Mouse (Mus musculus): Measurements from ENCODE around the gene Pask. TPM values are rescaled to one million over a fixed set of nuclear protein-coding genes. Genes with fewer than 3 reads are reported as not detected.

Pask gene
- polyA plus RNA-seq (2014; fragmentation: Nextera tagmentation; extraction: Ambion mirVana), result 19.7 and 20.1 TPM in 2 replicates

GRCm38 (mm10) chr1:93342648-93343503, at the start of gene Pask, which contains the start of gene Ppp1r7:
Gene Pask (minus strand): TSS chr1:93343482.
Gene Ppp1r7 (plus strand): TSS chr1:93342854.
- ATAC-seq (replicated peaks; ENCODE audit: insufficient number of reproducible peaks, low FRiP score, low TSS enrichment, low read depth), result peak; percentile 92
- DNase-seq (ENCODE audit: low spot score), result peak; percentile 99
- Histone ChIP-seq H3K4me1 (ENCODE audit: control insufficient read depth, insufficient read depth, low read length) (peaks cover 3% of the 10 kb centered on the region), H3K36me3 (replicated peaks; ENCODE audit: control insufficient read depth, insufficient read depth, low read depth, low read length) (peaks cover 2% of the 10 kb centered on the region), H3K4me3 (ENCODE audit: low read depth, low read length) (peak within 1 kb of the TSS; percentile 87), H3K4me2 (ENCODE audit: low read depth, low read length) (peak within 1 kb of the TSS; percentile 69), H3K27ac (replicated peaks; ENCODE audit: low read depth, low read length) (peak within 1 kb of the TSS; percentile 72), H3K27me3 (ENCODE audit: control insufficient read depth, insufficient read depth, low read length) (no peaks in the 10 kb centered on the region), H3K9ac (replicated peaks; ENCODE audit: low read length) (peak within 1 kb of the TSS; percentile 82), H3K9me3 (replicated peaks; ENCODE audit: control insufficient read depth, low read length) (no peaks in the 10 kb centered on the region)
- WGBS, result under 1% methylated on average over 63 of the region's 63 CpGs

DNA sequence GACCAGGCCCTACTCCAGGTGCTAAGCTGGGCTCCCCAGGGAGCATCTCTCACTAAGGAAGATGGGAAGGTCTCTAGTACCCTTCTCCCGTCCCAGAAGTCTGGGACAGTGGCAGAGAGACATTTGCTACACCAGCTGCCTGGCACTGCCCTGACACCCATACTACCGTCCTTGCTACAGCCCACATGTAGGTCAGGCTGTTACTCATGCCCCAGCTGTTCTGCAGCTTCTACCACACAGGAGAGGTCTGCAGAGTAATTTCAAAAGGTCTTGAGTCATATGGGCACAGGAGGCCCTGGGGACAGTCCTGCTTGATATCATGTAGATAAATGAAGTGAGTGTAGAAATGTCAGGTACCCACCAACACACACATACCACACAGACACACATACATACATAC, 45.6 kb upstream of the Pask start:
- Histone ChIP-seq H3K27me3 (ENCODE audit: control insufficient read depth, insufficient read depth, low read length) (no peaks in the 10 kb centered on the region), H3K27ac (replicated peaks; ENCODE audit: low read depth, low read length) (no peak overlapping the region), H3K9me3 (replicated peaks; ENCODE audit: control insufficient read depth, low read length) (no peaks in the 10 kb centered on the region), H3K9ac (replicated peaks; ENCODE audit: low read length) (no peak overlapping the region), H3K4me3 (ENCODE audit: low read depth, low read length) (no peak overlapping the region), H3K36me3 (replicated peaks; ENCODE audit: control insufficient read depth, insufficient read depth, low read depth, low read length) (no peaks in the 10 kb centered on the region), H3K4me2 (ENCODE audit: low read depth, low read length) (no peak overlapping the region), H3K4me1 (ENCODE audit: control insufficient read depth, insufficient read depth, low read length) (no peaks in the 10 kb centered on the region)
- DNase-seq (ENCODE audit: low spot score) (no peak), ATAC-seq (replicated peaks; ENCODE audit: insufficient number of reproducible peaks, low FRiP score, low TSS enrichment, low read depth) (no peak)
- 66% methylated on average over 2 of the region's 2 CpGs for WGBS

DNA sequence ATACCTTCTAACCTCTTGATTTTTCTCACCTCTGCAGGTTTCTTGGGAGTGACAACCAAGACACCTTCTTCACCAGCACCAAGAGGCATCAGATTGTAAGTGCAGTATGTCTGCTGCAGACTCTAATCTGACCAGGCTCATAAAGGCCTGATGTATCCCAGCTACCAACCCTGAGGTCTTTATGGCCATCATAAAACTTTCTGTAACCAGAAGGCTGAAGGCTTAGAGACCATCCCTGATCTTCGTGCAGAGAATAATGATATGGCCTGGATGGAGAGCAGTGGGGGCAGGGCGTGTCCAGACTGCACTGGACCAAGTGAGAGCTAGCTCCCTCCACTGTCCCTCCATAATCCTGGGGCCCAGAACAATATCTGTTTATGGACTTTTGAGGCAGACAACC, 43.9 kb upstream of the Pask start:
- ATAC-seq (replicated peaks; ENCODE audit: insufficient number of reproducible peaks, low FRiP score, low TSS enrichment, low read depth), result no peak

DNA sequence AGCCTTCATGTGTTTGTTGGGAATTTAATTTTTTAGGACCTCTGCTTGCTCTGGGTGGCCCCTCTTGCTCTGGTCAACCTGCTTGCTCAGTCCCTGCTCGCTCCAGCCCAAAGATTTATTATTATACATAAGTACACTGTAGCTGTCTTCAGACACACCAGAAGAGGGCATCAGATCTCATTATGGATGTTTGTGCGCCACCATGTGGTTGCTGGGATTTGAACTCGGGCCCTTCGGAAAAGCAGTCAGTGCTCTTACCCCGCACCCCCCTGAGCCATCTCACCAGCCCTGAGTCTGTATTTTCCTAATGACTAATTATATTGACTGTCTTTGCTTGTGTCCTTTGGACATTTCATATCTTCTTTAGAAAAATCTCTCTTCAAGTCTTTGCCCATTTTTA, 35.8 kb upstream of the Pask start:
- Histone ChIP-seq H3K4me1 (ENCODE audit: control insufficient read depth, insufficient read depth, low read length) (no peaks in the 10 kb centered on the region), H3K27ac (replicated peaks; ENCODE audit: low read depth, low read length) (no peak overlapping the region), H3K4me2 (ENCODE audit: low read depth, low read length) (no peak overlapping the region), H3K9me3 (replicated peaks; ENCODE audit: control insufficient read depth, low read length) (no peaks in the 10 kb centered on the region), H3K27me3 (ENCODE audit: control insufficient read depth, insufficient read depth, low read length) (no peaks in the 10 kb centered on the region), H3K4me3 (ENCODE audit: low read depth, low read length) (no peak overlapping the region), H3K36me3 (replicated peaks; ENCODE audit: control insufficient read depth, insufficient read depth, low read depth, low read length) (no peaks in the 10 kb centered on the region), H3K9ac (replicated peaks; ENCODE audit: low read length) (no peak overlapping the region)
- 80% methylated on average over 5 of the region's 5 CpGs for WGBS
- no peak for DNase-seq (ENCODE audit: low spot score)
- ATAC-seq (replicated peaks; ENCODE audit: insufficient number of reproducible peaks, low FRiP score, low TSS enrichment, low read depth), result no peak

More for the DNA sequence above, 43.9 kb upstream of the Pask start:
- no peak overlapping the region for H3K4me2 ChIP-seq (ENCODE audit: low read depth, low read length)
- no peak overlapping the region for H3K27ac ChIP-seq (replicated peaks; ENCODE audit: low read depth, low read length)
- H3K27me3 ChIP-seq (ENCODE audit: control insufficient read depth, insufficient read depth, low read length), result no peaks in the 10 kb centered on the region
- 82% methylated on average over 2 of the region's 2 CpGs for WGBS
- H3K9ac ChIP-seq (replicated peaks; ENCODE audit: low read length), result no peak overlapping the region
- H3K36me3 ChIP-seq (replicated peaks; ENCODE audit: control insufficient read depth, insufficient read depth, low read depth, low read length), result no peaks in the 10 kb centered on the region
- no peak overlapping the region for H3K4me3 ChIP-seq (ENCODE audit: low read depth, low read length)
- no peaks in the 10 kb centered on the region for H3K4me1 ChIP-seq (ENCODE audit: control insufficient read depth, insufficient read depth, low read length)
- no peak for DNase-seq (ENCODE audit: low spot score)
- no peaks in the 10 kb centered on the region for H3K9me3 ChIP-seq (replicated peaks; ENCODE audit: control insufficient read depth, low read length)

GRCm38 (mm10) chr1:93377307-93377706, 34.0 kb upstream of the Pask start:
- no peaks in the 10 kb centered on the region for H3K4me1 ChIP-seq (ENCODE audit: control insufficient read depth, insufficient read depth, low read length)
- no peak overlapping the region for H3K4me3 ChIP-seq (ENCODE audit: low read depth, low read length)
- DNase-seq (ENCODE audit: low spot score), result no peak
- ATAC-seq (replicated peaks; ENCODE audit: insufficient number of reproducible peaks, low FRiP score, low TSS enrichment, low read depth), result no peak
- H3K27ac ChIP-seq (replicated peaks; ENCODE audit: low read depth, low read length), result no peak overlapping the region
- no peak overlapping the region for H3K9ac ChIP-seq (replicated peaks; ENCODE audit: low read length)
- H3K36me3 ChIP-seq (replicated peaks; ENCODE audit: control insufficient read depth, insufficient read depth, low read depth, low read length), result no peaks in the 10 kb centered on the region
- no peak overlapping the region for H3K4me2 ChIP-seq (ENCODE audit: low read depth, low read length)
- H3K9me3 ChIP-seq (replicated peaks; ENCODE audit: control insufficient read depth, low read length), result no peaks in the 10 kb centered on the region
- no peaks in the 10 kb centered on the region for H3K27me3 ChIP-seq (ENCODE audit: control insufficient read depth, insufficient read depth, low read length)
- WGBS, result 73% methylated on average over 5 of the region's 5 CpGs

- Histone ChIP-seq H3K27ac (replicated peaks; ENCODE audit: low read depth, low read length) (no peak within 1 kb of the TSS), H3K27me3 (ENCODE audit: control insufficient read depth, insufficient read depth, low read length) (no peaks in the 10 kb centered on the region), H3K36me3 (replicated peaks; ENCODE audit: control insufficient read depth, insufficient read depth, low read depth, low read length) (no peaks in the 10 kb centered on the region), H3K4me3 (ENCODE audit: low read depth, low read length) (no peak within 1 kb of the TSS), H3K9me3 (replicated peaks; ENCODE audit: control insufficient read depth, low read length) (no peaks in the 10 kb centered on the region), H3K9ac (replicated peaks; ENCODE audit: low read length) (no peak within 1 kb of the TSS), H3K4me2 (ENCODE audit: low read depth, low read length) (no peak within 1 kb of the TSS), H3K4me1 (ENCODE audit: control insufficient read depth, insufficient read depth, low read length) (no peaks in the 10 kb centered on the region)
- DNase-seq (ENCODE audit: low spot score) (no peak), ATAC-seq (replicated peaks; ENCODE audit: insufficient number of reproducible peaks, low FRiP score, low TSS enrichment, low read depth) (no peak)
- WGBS, result 69% methylated on average over 4 of the region's 4 CpGs
Measured at GRCm38 (mm10) chr1:93373665-93374064, 30.4 kb upstream of the Pask start, which contains the start of gene Ano7. Gene Ano7 (plus strand): TSS chr1:93373930.

- Histone ChIP-seq H3K9me3 (replicated peaks; ENCODE audit: control insufficient read depth, low read length) (no peaks in the 10 kb centered on the region), H3K9ac (replicated peaks; ENCODE audit: low read length) (no peak overlapping the region), H3K4me3 (ENCODE audit: low read depth, low read length) (no peak overlapping the region), H3K27me3 (ENCODE audit: control insufficient read depth, insufficient read depth, low read length) (no peaks in the 10 kb centered on the region), H3K36me3 (replicated peaks; ENCODE audit: control insufficient read depth, insufficient read depth, low read depth, low read length) (no peaks in the 10 kb centered on the region), H3K4me1 (ENCODE audit: control insufficient read depth, insufficient read depth, low read length) (no peaks in the 10 kb centered on the region), H3K27ac (replicated peaks; ENCODE audit: low read depth, low read length) (no peak overlapping the region), H3K4me2 (ENCODE audit: low read depth, low read length) (no peak overlapping the region)
- no peak for ATAC-seq (replicated peaks; ENCODE audit: insufficient number of reproducible peaks, low FRiP score, low TSS enrichment, low read depth)
- 98% methylated on average over 6 of the region's 6 CpGs for WGBS
- no peak for DNase-seq (ENCODE audit: low spot score)
Measured at GRCm38 (mm10) chr1:93365641-93366040, 22.4 kb upstream of the Pask start.

- no peak for DNase-seq (ENCODE audit: low spot score)
- no peak for ATAC-seq (replicated peaks; ENCODE audit: insufficient number of reproducible peaks, low FRiP score, low TSS enrichment, low read depth)
Measured at GRCm38 (mm10) chr1:93362661-93363060, 19.4 kb upstream of the Pask start.

More at GRCm38 (mm10) chr1:93362661-93363060, 19.4 kb upstream of the Pask start:
- H3K4me3 ChIP-seq (ENCODE audit: low read depth, low read length), result no peak overlapping the region
- no peaks in the 10 kb centered on the region for H3K27me3 ChIP-seq (ENCODE audit: control insufficient read depth, insufficient read depth, low read length)
- H3K27ac ChIP-seq (replicated peaks; ENCODE audit: low read depth, low read length), result no peak overlapping the region
- WGBS, result 84% methylated on average over 4 of the region's 4 CpGs
- H3K4me1 ChIP-seq (ENCODE audit: control insufficient read depth, insufficient read depth, low read length), result no peaks in the 10 kb centered on the region
- H3K36me3 ChIP-seq (replicated peaks; ENCODE audit: control insufficient read depth, insufficient read depth, low read depth, low read length), result peaks cover 4% of the 10 kb centered on the region
- no peaks in the 10 kb centered on the region for H3K9me3 ChIP-seq (replicated peaks; ENCODE audit: control insufficient read depth, low read length)
- H3K4me2 ChIP-seq (ENCODE audit: low read depth, low read length), result no peak overlapping the region
- no peak overlapping the region for H3K9ac ChIP-seq (replicated peaks; ENCODE audit: low read length)
